Mouse (Mus musculus) MEL (cell line): ENCODE measurements at regions not wholly inside any gene's neighbourhood (a gene's known extent, or its start where the extent isn't known, plus 50 kb on each side); places are given as distances from the start of the nearest gene placed in this dataset.

Source experiments
- DNase-seq: peaks from one replicate; pipeline ENCODE4 v3.0.0; 2011; ENCODE audit warnings: low read depth, low spot score
- H3K27ac ChIP-seq: 2 replicates; pipeline ENCODE4 v1.5.1; 2012; ENCODE audit warnings: low read depth, mild to moderate bottlenecking, control low read depth, low read length, moderate library complexity; ENCODE audit not compliant: control insufficient read depth
- H3K27me3 ChIP-seq, 2 experiments: fragments of 150-350 bp in 1 of 2; sonication (generic) in 1 of 2; 2 replicates each; pipeline ENCODE4 v1.6.1; 2012; ENCODE audit warnings: low read length in 2 of 2, mild to moderate bottlenecking in 2 of 2, improper control_type of control experiment in 1 of 2, moderate library complexity in 1 of 2; ENCODE audit not compliant: insufficient read depth in 2 of 2, control insufficient read depth in 1 of 2
- H3K36me3 ChIP-seq, 2 experiments: 2 replicates each; pipeline ENCODE4 v1.6.1; 2012 to 2014; ENCODE audit warnings: low read length in 2 of 2, improper control_type of control experiment in 1 of 2, inconsistent platforms in 1 of 2, mild to moderate bottlenecking in 1 of 2; ENCODE audit not compliant: insufficient read depth in 2 of 2, control insufficient read depth in 1 of 2
- H3K4me1 ChIP-seq, 2 experiments: fragments of 150-350 bp in 1 of 2; sonication (generic) in 1 of 2; 2 replicates each; pipeline ENCODE4 v1.6.1; 2012; ENCODE audit warnings: low read length in 2 of 2, improper control_type of control experiment in 1 of 2, mild to moderate bottlenecking in 1 of 2; ENCODE audit not compliant: insufficient read depth in 2 of 2, control insufficient read depth in 1 of 2
- H3K4me3 ChIP-seq, 2 experiments: fragments of 150-350 bp in 1 of 2; sonication (generic) in 1 of 2; 2 replicates each; pipeline ENCODE4 v1.5.1; 2012; ENCODE audit warnings: low read depth in 2 of 2, low read length in 2 of 2, mild to moderate bottlenecking in 2 of 2, moderate library complexity in 2 of 2, control low read depth in 1 of 2, improper control_type of control experiment in 1 of 2; ENCODE audit not compliant: control insufficient read depth in 1 of 2, insufficient read depth in 1 of 2
- H3K79me2 ChIP-seq: 2 replicates; pipeline ENCODE4 v1.6.1; 2012; ENCODE audit warnings: mild to moderate bottlenecking, low read length, moderate library complexity; ENCODE audit not compliant: control insufficient read depth, poor library complexity, insufficient read depth
- H3K9ac ChIP-seq: 2 replicates; pipeline ENCODE4 v1.6.1; 2012; ENCODE audit warnings: low read depth, mild to moderate bottlenecking, control low read depth, low read length, moderate library complexity; ENCODE audit not compliant: control insufficient read depth, poor library complexity, severe bottlenecking
- H3K9me3 ChIP-seq: fragments of 150-350 bp; sonication (generic); replicated peaks from 2 replicates; pipeline ENCODE4 v1.6.1; 2012; ENCODE audit warnings: mild to moderate bottlenecking, low read length, improper control_type of control experiment, moderate library complexity; ENCODE audit not compliant: insufficient read depth
- BHLHE40 ChIP-seq: IDR thresholded peaks from 2 replicates; pipeline ENCODE4 v1.6.1; 2012; ENCODE audit warnings: low read depth, mild to moderate bottlenecking, inconsistent platforms, low read length, improper control_type of control experiment, borderline replicate concordance
- CHD1 ChIP-seq: IDR thresholded peaks from 2 replicates; pipeline ENCODE4 v1.6.1; 2012; ENCODE audit warnings: low read depth, mild to moderate bottlenecking, inconsistent platforms, low read length, improper control_type of control experiment
- CTCF ChIP-seq, 3 experiments: IDR thresholded peaks in 2 of 3; conservative IDR thresholded peaks in 1 of 3; 2 replicates each; pipeline ENCODE4 v1.5.1; 2011 to 2012; ENCODE audit warnings: low read length in 3 of 3, low read depth in 2 of 3, mild to moderate bottlenecking in 2 of 3, improper control_type of control experiment in 1 of 3, inconsistent platforms in 1 of 3, mixed read lengths in 1 of 3, moderate library complexity in 1 of 3; ENCODE audit not compliant: control insufficient read depth in 1 of 3, insufficient read depth in 1 of 3, poor library complexity in 1 of 3, severe bottlenecking in 1 of 3
- E2F4 ChIP-seq: IDR thresholded peaks from 2 replicates; pipeline ENCODE4 v1.6.1; 2011; ENCODE audit warnings: low read depth, low read length, improper control_type of control experiment, borderline replicate concordance
- ELF1 ChIP-seq: IDR thresholded peaks from 2 replicates; pipeline ENCODE4 v1.6.1; 2014; ENCODE audit warnings: low read depth, mild to moderate bottlenecking, inconsistent platforms, low read length, improper control_type of control experiment, moderate library complexity
- HCFC1 ChIP-seq: IDR thresholded peaks from 2 replicates; pipeline ENCODE4 v1.6.1; 2012; ENCODE audit warnings: low read depth, mild to moderate bottlenecking, inconsistent platforms, low read length, improper control_type of control experiment, moderate library complexity
- JUND ChIP-seq: IDR thresholded peaks from 2 replicates; pipeline ENCODE4 v1.6.1; 2011; ENCODE audit warnings: low read depth, mild to moderate bottlenecking, improper control_type of control experiment, low read length
- MAFK ChIP-seq: IDR thresholded peaks from 2 replicates; pipeline ENCODE4 v1.6.1; 2011; ENCODE audit warnings: low read depth, mild to moderate bottlenecking, low read length, improper control_type of control experiment, borderline replicate concordance
- MAX ChIP-seq: IDR thresholded peaks from 2 replicates; pipeline ENCODE4 v1.6.1; 2011; ENCODE audit warnings: low read length, improper control_type of control experiment
- MYB ChIP-seq: IDR thresholded peaks from 2 replicates; pipeline ENCODE4 v1.6.1; 2011; ENCODE audit warnings: mild to moderate bottlenecking, low read depth, low read length, improper control_type of control experiment
- MYC ChIP-seq: IDR thresholded peaks from 2 replicates; pipeline ENCODE4 v1.6.1; 2011; ENCODE audit warnings: low read depth, mild to moderate bottlenecking, low read length, improper control_type of control experiment, moderate library complexity
- NRF1 ChIP-seq: IDR thresholded peaks from 2 replicates; pipeline ENCODE4 v1.6.1; 2014; ENCODE audit warnings: low read depth, mild to moderate bottlenecking, inconsistent platforms, low read length, improper control_type of control experiment, moderate library complexity; ENCODE audit not compliant: poor library complexity, insufficient read depth, severe bottlenecking
- POLR2A ChIP-seq, 2 experiments: IDR thresholded peaks; 2 replicates each; pipeline ENCODE4 v1.6.1; 2011 to 2012; ENCODE audit warnings: low read length in 2 of 2, mild to moderate bottlenecking in 2 of 2, control low read depth in 1 of 2, improper control_type of control experiment in 1 of 2, low read depth in 1 of 2, moderate library complexity in 1 of 2; ENCODE audit not compliant: control insufficient read depth in 1 of 2, insufficient read depth in 1 of 2, poor library complexity in 1 of 2
- POLR2AphosphoS2 ChIP-seq: IDR thresholded peaks from 2 replicates; pipeline ENCODE4 v1.6.1; 2011; ENCODE audit warnings: low read length, improper control_type of control experiment
- POLR2AphosphoS5 ChIP-seq: IDR thresholded peaks from 2 replicates; pipeline ENCODE4 v1.6.1; 2012; ENCODE audit warnings: low read depth, borderline replicate concordance, mild to moderate bottlenecking, inconsistent platforms, low read length, moderate library complexity, mixed read lengths
- RAD21 ChIP-seq: IDR thresholded peaks from 2 replicates; pipeline ENCODE4 v1.6.1; 2011; ENCODE audit warnings: mild to moderate bottlenecking, low read depth, low read length, improper control_type of control experiment
- RCOR1 ChIP-seq: IDR thresholded peaks from 2 replicates; pipeline ENCODE4 v1.6.1; 2012; ENCODE audit warnings: low read depth, mild to moderate bottlenecking, inconsistent platforms, low read length, improper control_type of control experiment
- SIN3A ChIP-seq: IDR thresholded peaks from 2 replicates; pipeline ENCODE4 v1.6.1; 2012; ENCODE audit warnings: low read length, improper control_type of control experiment, inconsistent platforms
- SMC3 ChIP-seq: IDR thresholded peaks from 2 replicates; pipeline ENCODE4 v1.6.1; 2011; ENCODE audit warnings: low read depth, low read length, improper control_type of control experiment
- TBP ChIP-seq: IDR thresholded peaks from 2 replicates; pipeline ENCODE4 v1.8.0; 2011; ENCODE audit warnings: low read depth, low read length, improper control_type of control experiment
- UBTF ChIP-seq: IDR thresholded peaks from 2 replicates; pipeline ENCODE4 v1.6.1; 2012; ENCODE audit warnings: low read depth, mild to moderate bottlenecking, inconsistent platforms, low read length, improper control_type of control experiment, moderate library complexity, borderline replicate concordance; ENCODE audit not compliant: insufficient read depth
- USF1 ChIP-seq: IDR thresholded peaks from 2 replicates; pipeline ENCODE4 v1.6.1; 2014; ENCODE audit warnings: low read depth, mild to moderate bottlenecking, inconsistent platforms, low read length, improper control_type of control experiment, moderate library complexity
- USF2 ChIP-seq, 2 experiments: IDR thresholded peaks; 2 replicates each; pipeline ENCODE4 v1.6.1; 2011 to 2012; ENCODE audit warnings: improper control_type of control experiment in 2 of 2, low read length in 2 of 2, borderline replicate concordance in 1 of 2, inconsistent platforms in 1 of 2, low read depth in 1 of 2, mild to moderate bottlenecking in 1 of 2; ENCODE audit not compliant: insufficient read depth in 1 of 2
- ZC3H11A ChIP-seq: IDR thresholded peaks from 2 replicates; pipeline ENCODE4 v1.6.1; 2012; ENCODE audit warnings: low read depth, mild to moderate bottlenecking, inconsistent platforms, low read length, improper control_type of control experiment
- ZKSCAN1 ChIP-seq: IDR thresholded peaks from 2 replicates; pipeline ENCODE4 v1.6.1; 2012; ENCODE audit warnings: low read depth, mild to moderate bottlenecking, inconsistent platforms, low read length, improper control_type of control experiment, moderate library complexity
- ZMIZ1 ChIP-seq: IDR thresholded peaks from 2 replicates; pipeline ENCODE4 v1.6.1; 2012; ENCODE audit warnings: low read depth, mild to moderate bottlenecking, inconsistent platforms, low read length, improper control_type of control experiment, moderate library complexity

- no peak for TF ChIP-seq ZKSCAN1
- TF ChIP-seq POLR2A (IDR thresholded peaks at IDR 0.05; ENCODE audit: control insufficient read depth in 1 of 2, insufficient read depth in 1 of 2, low read depth in 1 of 2, low read length in 2 of 2, poor library complexity in 1 of 2), result no peak
- TF ChIP-seq ELF1, result no peak
- TF ChIP-seq RCOR1, result no peak
- no peak for TF ChIP-seq POLR2AphosphoS2
- TF ChIP-seq TBP, result no peak
- no peak for TF ChIP-seq CHD1
- TF ChIP-seq USF1, result no peak
- TF ChIP-seq POLR2AphosphoS5, result no peak
- TF ChIP-seq BHLHE40, result no peak
- TF ChIP-seq CTCF (IDR thresholded peaks at IDR 0.05 in 2 of 3, conservative IDR thresholded peaks at IDR 0.05 in 1 of 3; ENCODE audit: control insufficient read depth in 1 of 3, insufficient read depth in 1 of 3, low read depth in 2 of 3, low read length in 3 of 3, poor library complexity in 1 of 3, severe bottlenecking in 1 of 3), result no peak
- TF ChIP-seq E2F4, result no peak
- no peak for TF ChIP-seq RAD21
- TF ChIP-seq, all 39 proteins: peak for 0
- Histone ChIP-seq H3K4me1 (no peaks in the 10 kb centered on the region), H3K9ac (no peak overlapping the region), H3K27me3 (no peaks in the 10 kb centered on the region), H3K4me3 (no peak overlapping the region), H3K9me3 (no peaks in the 10 kb centered on the region), H3K79me2 (no peaks in the 10 kb centered on the region), H3K36me3 (no peaks in the 10 kb centered on the region), H3K27ac (no peak overlapping the region)
- no peak for DNase-seq
Observed at GRCm38 (mm10) chr3:130883928-130884327, 153.7 kb upstream of the Rpl34 start.

- TF ChIP-seq NRF1, result no peak
- no peak for TF ChIP-seq USF2 (IDR thresholded peaks at IDR 0.05; ENCODE audit: borderline replicate concordance in 1 of 2, insufficient read depth in 1 of 2, low read depth in 1 of 2, low read length in 2 of 2)
- no peak for TF ChIP-seq JUND
- no peak for TF ChIP-seq CHD1
- TF ChIP-seq SIN3A, result no peak
- TF ChIP-seq UBTF, result no peak
- no peak for TF ChIP-seq ZMIZ1
- no peak for TF ChIP-seq HCFC1
- TF ChIP-seq ELF1, result no peak
- TF ChIP-seq MAX, result no peak
- no peak for TF ChIP-seq ZC3H11A
- no peak for TF ChIP-seq SMC3
- TF ChIP-seq MYC, result no peak
- no peak for TF ChIP-seq MYB
- TF ChIP-seq MAFK, result no peak
- H3K4me3 ChIP-seq, result no peak overlapping the region
- H3K79me2 ChIP-seq, result no peaks in the 10 kb centered on the region
- H3K4me1 ChIP-seq, result no peaks in the 10 kb centered on the region
- no peak overlapping the region for H3K9ac ChIP-seq
- no peaks in the 10 kb centered on the region for H3K9me3 ChIP-seq
- no peak overlapping the region for H3K27ac ChIP-seq
- no peaks in the 10 kb centered on the region for H3K36me3 ChIP-seq
- no peak for DNase-seq
- no peaks in the 10 kb centered on the region for H3K27me3 ChIP-seq
Observed at GRCm38 (mm10) chr3:130883319-130883718, 153.1 kb upstream of the Rpl34 start.
